Mouse (Mus musculus): ENCODE data around the gene Hoxd12. TPM values are rescaled to one million over a fixed set of nuclear protein-coding genes. Genes with fewer than 3 reads are reported as not detected.
A peak's percentile ranks its signal among the peaks of the same experiment; 100 is the strongest.

Hoxd12 gene
- polyA plus RNA-seq, 1 experiment from 2014 or later = not detected

DNA sequence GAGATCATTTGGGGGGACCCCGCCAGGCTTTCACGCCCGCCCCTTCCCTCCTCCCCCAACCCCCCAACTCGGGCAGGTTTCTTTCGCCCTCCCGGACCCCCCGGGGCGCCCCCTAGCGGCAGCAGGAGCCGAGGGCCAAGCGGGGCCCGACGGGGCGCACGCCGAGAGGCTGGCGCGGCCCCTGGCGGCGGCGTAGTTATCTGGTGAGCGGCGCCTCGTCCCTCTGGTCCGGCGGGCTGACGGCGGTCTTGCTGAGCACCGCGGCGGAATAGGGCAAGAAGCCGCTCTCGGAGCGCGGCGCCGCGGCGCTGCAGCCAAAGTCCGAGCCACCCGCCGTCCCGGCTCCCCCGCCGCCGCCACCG is 19.4 kb upstream of the Hoxd12 start:
- Histone ChIP-seq H3K4me2 (ENCODE audit: low read depth, low read length) (peak overlapping the region; percentile 47), H3K36me3 (ENCODE audit: control insufficient read depth, insufficient read depth, low read length) (no peaks in the 10 kb centered on the region), H3K27ac (ENCODE audit: low read depth, low read length) (no peak overlapping the region), H3K27me3 (ENCODE audit: control insufficient read depth, insufficient read depth, low read length) (peaks cover 32% of the 10 kb centered on the region), H3K9me3 (ENCODE audit: control insufficient read depth, low read length) (no peaks in the 10 kb centered on the region), H3K4me1 (ENCODE audit: control insufficient read depth, insufficient read depth, low read length) (peaks cover 5% of the 10 kb centered on the region), H3K4me3 (ENCODE audit: low read depth, low read length) (peak overlapping the region; percentile 29), H3K9ac (replicated peaks; ENCODE audit: low read depth, low read length) (0 out of 2 replicates have a peak overlapping the region, but pooled peaks have one; percentile 11)
- ATAC-seq (ENCODE audit: low read depth) = no peak
- 0% methylated on average over 21 of the region's 47 CpGs for WGBS

DNA sequence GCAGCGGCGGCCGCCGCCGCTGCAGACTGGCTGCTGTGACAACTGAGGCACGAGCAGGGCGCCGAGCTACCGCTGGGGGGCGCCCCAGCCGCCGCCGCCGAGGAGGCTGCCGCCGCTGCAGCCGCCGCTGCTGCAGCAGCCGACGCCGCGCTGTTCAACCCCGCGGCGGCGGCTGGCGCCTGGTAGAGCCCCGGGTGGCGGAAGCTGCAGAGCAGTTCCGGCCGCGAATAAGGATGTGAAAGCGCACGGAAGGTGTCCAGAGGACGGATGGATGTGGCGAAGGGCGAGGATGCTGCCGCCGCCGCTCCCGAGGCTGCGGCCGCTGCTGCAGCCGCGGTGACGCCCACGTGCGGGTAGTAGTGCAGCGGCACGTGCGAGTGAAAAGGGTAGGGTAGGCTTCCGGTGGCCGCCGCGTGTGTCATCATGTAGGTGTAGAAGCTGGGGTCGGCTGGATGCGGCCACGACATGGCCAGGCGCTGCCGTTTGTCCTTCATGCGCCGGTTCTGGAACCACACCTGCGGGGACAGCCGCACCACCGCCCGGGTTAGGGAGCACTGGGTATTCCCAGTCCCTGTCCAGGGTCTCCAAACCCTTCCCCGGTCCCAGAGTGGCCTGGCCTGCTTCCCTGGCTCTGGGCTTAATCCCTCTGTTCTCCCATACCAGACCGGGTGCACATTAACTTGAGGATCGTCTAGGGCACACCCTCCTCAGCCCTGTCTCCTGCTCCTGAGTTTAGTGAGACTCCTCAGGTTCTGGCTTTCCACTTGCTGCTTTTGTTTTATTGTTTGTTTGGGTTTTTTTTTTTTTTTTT is 18.8 kb upstream of the Hoxd12 start:
- Histone ChIP-seq H3K9me3 (ENCODE audit: control insufficient read depth, low read length) (no peaks in the 10 kb centered on the region), H3K36me3 (ENCODE audit: control insufficient read depth, insufficient read depth, low read length) (no peaks in the 10 kb centered on the region), H3K4me1 (ENCODE audit: control insufficient read depth, insufficient read depth, low read length) (peaks cover 5% of the 10 kb centered on the region), H3K27me3 (ENCODE audit: control insufficient read depth, insufficient read depth, low read length) (peaks cover 32% of the 10 kb centered on the region), H3K4me3 (ENCODE audit: low read depth, low read length) (peak overlapping the region; percentile 29), H3K27ac (ENCODE audit: low read depth, low read length) (no peak overlapping the region), H3K4me2 (ENCODE audit: low read depth, low read length) (peak overlapping the region; percentile 47), H3K9ac (replicated peaks; ENCODE audit: low read depth, low read length) (0 out of 2 replicates have a peak overlapping the region, but pooled peaks have one; percentile 11)
- WGBS = under 1% methylated on average over 69 of the region's 69 CpGs
- peak; percentile 46; the same call in 1 of the 2 replicates for ATAC-seq (ENCODE audit: low read depth)

DNA sequence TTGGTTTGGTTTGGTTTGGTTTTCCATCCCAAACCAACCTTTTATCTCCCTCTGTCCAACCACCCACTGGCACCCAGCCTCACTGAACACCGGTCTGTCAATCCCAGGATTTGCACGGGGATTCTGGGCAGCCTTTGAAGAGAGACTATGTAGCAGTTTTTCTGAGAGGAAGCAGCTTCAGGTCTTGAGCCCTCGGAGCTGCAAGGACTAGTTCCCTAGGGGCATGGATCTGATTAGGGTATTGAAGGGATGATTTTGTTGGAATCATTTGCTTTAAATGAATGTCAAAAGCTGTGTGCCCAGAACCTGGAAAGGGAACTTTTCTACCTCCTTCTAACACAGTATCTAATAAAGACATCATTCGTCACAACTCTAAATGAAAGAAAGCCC is 18.2 kb upstream of the Hoxd12 start:
- 3% methylated on average over 4 of the region's 4 CpGs for WGBS
- no peak overlapping the region for H3K9ac ChIP-seq (replicated peaks; ENCODE audit: low read depth, low read length)
- H3K4me1 ChIP-seq (ENCODE audit: control insufficient read depth, insufficient read depth, low read length) = peaks cover 5% of the 10 kb centered on the region
- H3K27me3 ChIP-seq (ENCODE audit: control insufficient read depth, insufficient read depth, low read length) = peaks cover 33% of the 10 kb centered on the region
- H3K9me3 ChIP-seq (ENCODE audit: control insufficient read depth, low read length) = no peaks in the 10 kb centered on the region
- H3K4me2 ChIP-seq (ENCODE audit: low read depth, low read length) = no peak overlapping the region
- no peak overlapping the region for H3K4me3 ChIP-seq (ENCODE audit: low read depth, low read length)
- H3K27ac ChIP-seq (ENCODE audit: low read depth, low read length) = no peak overlapping the region
- no peaks in the 10 kb centered on the region for H3K36me3 ChIP-seq (ENCODE audit: control insufficient read depth, insufficient read depth, low read length)
- ATAC-seq (ENCODE audit: low read depth) = no peak

DNA sequence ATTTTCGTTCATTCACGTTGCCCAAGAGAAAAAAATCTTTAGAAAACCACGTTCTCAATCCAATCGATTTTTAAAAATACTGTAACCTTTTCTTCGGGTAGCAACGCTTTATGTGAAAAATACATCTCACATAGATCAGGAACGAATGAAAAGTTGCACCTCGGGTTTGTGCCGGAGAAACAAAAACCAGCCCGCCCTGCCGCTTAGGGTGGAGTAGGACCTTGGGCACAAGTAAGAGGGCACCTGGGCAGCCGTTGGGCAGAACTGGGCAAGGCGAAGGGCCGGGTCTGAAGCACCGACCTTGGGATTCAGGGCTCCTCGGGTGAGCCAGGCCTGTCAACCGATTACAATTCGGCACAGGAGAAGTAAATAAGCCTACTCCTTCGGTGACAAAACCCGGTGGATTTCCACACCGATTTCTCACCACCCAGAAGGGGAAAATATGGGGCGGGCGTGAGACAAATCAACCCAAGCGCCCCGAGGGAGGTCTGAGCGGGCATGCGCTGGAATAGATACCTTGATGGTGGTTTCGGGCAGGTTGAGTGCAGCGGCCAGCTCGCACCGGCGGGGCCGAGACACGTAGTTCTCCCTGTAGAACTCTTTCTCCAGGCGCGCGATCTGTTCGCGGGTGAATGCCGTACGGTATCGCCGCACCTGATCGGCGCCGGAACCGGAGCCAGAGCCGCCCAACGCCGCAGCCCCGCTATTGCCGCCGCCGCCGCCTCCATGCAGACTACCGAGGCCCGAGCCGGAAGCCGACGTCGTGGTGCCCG is 17.4 kb upstream of the Hoxd12 start:
- no peaks in the 10 kb centered on the region for H3K36me3 ChIP-seq (ENCODE audit: control insufficient read depth, insufficient read depth, low read length)
- no peak overlapping the region for H3K4me2 ChIP-seq (ENCODE audit: low read depth, low read length)
- H3K27ac ChIP-seq (ENCODE audit: low read depth, low read length) = 0 out of 2 replicates have a peak overlapping the region, but pooled peaks have one; percentile 22
- WGBS = 2% methylated on average over 62 of the region's 62 CpGs
- H3K27me3 ChIP-seq (ENCODE audit: control insufficient read depth, insufficient read depth, low read length) = peaks cover 37% of the 10 kb centered on the region
- H3K9ac ChIP-seq (replicated peaks; ENCODE audit: low read depth, low read length) = no peak overlapping the region
- no peaks in the 10 kb centered on the region for H3K9me3 ChIP-seq (ENCODE audit: control insufficient read depth, low read length)
- ATAC-seq (ENCODE audit: low read depth) = no peak
- H3K4me1 ChIP-seq (ENCODE audit: control insufficient read depth, insufficient read depth, low read length) = peaks cover 5% of the 10 kb centered on the region
- H3K4me3 ChIP-seq (ENCODE audit: low read depth, low read length) = no peak overlapping the region

DNA sequence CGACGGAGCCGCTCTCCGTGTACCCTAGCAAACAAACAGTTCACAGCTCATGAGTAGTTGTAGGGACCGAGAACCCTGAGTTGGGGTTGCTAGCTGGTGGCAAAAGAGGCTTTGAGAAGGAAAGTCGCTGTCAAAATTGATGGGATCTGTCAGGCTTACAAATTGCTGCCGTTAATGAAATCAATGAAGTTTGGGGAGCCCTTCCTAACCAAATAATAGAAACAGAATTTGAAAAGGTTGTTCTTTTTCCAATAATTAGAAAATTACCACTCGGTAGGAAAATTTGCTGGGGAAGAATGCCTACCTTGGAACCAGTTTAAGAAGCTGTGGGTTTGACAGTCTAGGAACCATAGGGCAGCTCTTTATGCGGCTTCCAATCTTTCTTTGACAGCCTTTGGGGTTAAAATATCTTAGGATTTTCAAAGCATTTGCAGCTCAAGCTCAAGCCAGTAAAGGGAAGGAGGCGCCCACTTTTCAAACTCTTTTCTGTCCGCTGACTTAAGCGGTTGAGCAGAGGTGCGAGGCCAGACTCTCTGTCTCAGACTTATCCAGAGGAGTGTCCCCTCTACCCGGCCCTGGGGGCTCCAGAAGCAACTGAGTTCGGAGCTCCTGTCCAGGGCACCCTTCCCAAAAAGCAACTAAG is 16.7 kb upstream of the Hoxd12 start:
- ATAC-seq (ENCODE audit: low read depth) = no peak
- Histone ChIP-seq H3K36me3 (ENCODE audit: control insufficient read depth, insufficient read depth, low read length) (no peaks in the 10 kb centered on the region), H3K9me3 (ENCODE audit: control insufficient read depth, low read length) (no peaks in the 10 kb centered on the region), H3K4me1 (ENCODE audit: control insufficient read depth, insufficient read depth, low read length) (peaks cover 5% of the 10 kb centered on the region), H3K27ac (ENCODE audit: low read depth, low read length) (peak overlapping the region; percentile 29; the same call in 1 of the 2 replicates), H3K9ac (replicated peaks; ENCODE audit: low read depth, low read length) (no peak overlapping the region; the same call in 1 of the 2 replicates), H3K27me3 (ENCODE audit: control insufficient read depth, insufficient read depth, low read length) (peaks cover 42% of the 10 kb centered on the region), H3K4me3 (ENCODE audit: low read depth, low read length) (peak overlapping the region; percentile 2; the same call in 1 of the 2 replicates), H3K4me2 (ENCODE audit: low read depth, low read length) (no peak overlapping the region)
- WGBS = under 1% methylated on average over 15 of the region's 15 CpGs

DNA sequence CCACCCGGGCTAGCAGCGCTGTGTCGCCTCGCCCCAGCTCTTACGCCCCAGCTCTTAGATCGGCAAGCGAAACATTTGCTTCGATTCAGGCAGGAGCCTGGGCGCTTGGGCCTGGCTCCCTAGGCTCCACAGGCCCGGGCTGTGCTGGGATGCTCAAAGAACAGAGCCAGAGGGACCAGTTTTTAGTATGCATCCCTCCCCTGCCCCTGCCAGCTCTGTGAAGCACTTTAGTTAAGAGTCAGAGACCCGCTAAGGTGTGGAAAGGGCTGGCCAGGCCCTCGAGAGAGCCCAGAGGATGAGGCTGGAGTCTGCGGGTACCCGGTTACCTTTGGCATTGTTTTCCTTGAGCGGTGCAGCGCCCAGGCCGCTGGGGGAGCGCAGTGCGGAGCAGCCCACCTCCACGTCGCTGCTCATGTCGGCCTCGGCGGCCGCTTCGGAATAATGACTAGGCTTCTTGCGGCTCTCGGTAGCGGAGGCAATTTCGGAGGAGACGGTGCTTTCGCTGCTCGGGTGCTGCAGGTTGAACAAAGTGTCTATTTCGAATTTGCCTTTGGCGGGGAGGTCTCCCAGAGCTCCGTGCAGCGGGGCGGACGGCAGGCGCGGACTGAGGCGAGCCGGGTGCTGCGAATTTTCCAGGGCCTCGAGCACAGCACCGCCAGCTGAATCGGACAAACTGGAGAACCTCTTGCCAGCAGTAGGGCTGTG is 16.0 kb upstream of the Hoxd12 start:
- Histone ChIP-seq H3K4me2 (ENCODE audit: low read depth, low read length) (no peak overlapping the region), H3K4me3 (ENCODE audit: low read depth, low read length) (peak overlapping the region; percentile 2; the same call in 1 of the 2 replicates), H3K27me3 (ENCODE audit: control insufficient read depth, insufficient read depth, low read length) (peaks cover 45% of the 10 kb centered on the region), H3K36me3 (ENCODE audit: control insufficient read depth, insufficient read depth, low read length) (no peaks in the 10 kb centered on the region), H3K4me1 (ENCODE audit: control insufficient read depth, insufficient read depth, low read length) (peaks cover 5% of the 10 kb centered on the region), H3K27ac (ENCODE audit: low read depth, low read length) (peak overlapping the region; percentile 29; the same call in 1 of the 2 replicates), H3K9me3 (ENCODE audit: control insufficient read depth, low read length) (no peaks in the 10 kb centered on the region), H3K9ac (replicated peaks; ENCODE audit: low read depth, low read length) (no peak overlapping the region; the same call in 1 of the 2 replicates)
- no peak for ATAC-seq (ENCODE audit: low read depth)
- under 1% methylated on average over 47 of the region's 47 CpGs for WGBS

DNA sequence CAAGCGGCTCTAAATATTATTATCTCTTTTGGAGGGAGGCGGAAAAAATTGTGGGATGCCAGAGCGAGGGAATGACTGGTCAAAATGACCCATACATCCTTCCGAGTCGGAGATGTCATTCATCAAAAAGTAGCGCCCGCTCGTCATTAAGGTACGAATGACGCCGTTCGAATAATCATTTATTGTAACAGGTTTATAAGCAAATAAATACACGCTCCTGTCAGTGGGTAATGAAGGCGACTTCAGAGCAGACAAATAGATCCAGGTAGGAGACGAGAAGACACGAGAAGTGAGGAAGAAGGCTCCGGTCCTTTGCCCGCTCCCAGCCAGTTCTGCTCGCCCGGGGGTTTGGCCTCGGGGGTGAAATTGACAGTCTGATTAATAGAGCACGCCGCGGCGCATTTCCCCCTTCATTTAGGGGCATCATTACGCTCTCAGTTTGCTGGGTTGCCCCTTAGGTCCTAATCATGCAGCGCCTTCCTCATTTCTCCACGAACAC is 15.3 kb upstream of the Hoxd12 start, which contains the start of gene Evx2:
Evx2 (minus strand) TSS at position 51 of the 499 bp plus-strand sequence.
- H3K4me3 ChIP-seq (ENCODE audit: low read depth, low read length) = peak within 1 kb of the TSS; percentile 2; the same call in 1 of the 2 replicates
- ATAC-seq (ENCODE audit: low read depth) = no peak
- H3K27ac ChIP-seq (ENCODE audit: low read depth, low read length) = peak within 1 kb of the TSS; percentile 29; the same call in 1 of the 2 replicates
- H3K27me3 ChIP-seq (ENCODE audit: control insufficient read depth, insufficient read depth, low read length) = peaks cover 45% of the 10 kb centered on the region
- H3K9ac ChIP-seq (replicated peaks; ENCODE audit: low read depth, low read length) = no peak within 1 kb of the TSS; the same call in 1 of the 2 replicates
- no peak within 1 kb of the TSS for H3K4me2 ChIP-seq (ENCODE audit: low read depth, low read length)
- peaks cover 5% of the 10 kb centered on the region for H3K4me1 ChIP-seq (ENCODE audit: control insufficient read depth, insufficient read depth, low read length)
- H3K36me3 ChIP-seq (ENCODE audit: control insufficient read depth, insufficient read depth, low read length) = no peaks in the 10 kb centered on the region
- WGBS = under 1% methylated on average over 28 of the region's 28 CpGs
- H3K9me3 ChIP-seq (ENCODE audit: control insufficient read depth, low read length) = no peaks in the 10 kb centered on the region
